Mouse (Mus musculus): ENCODE data around the gene Tsx. TPM values are rescaled to one million over a fixed set of nuclear protein-coding genes. Genes with fewer than 3 reads are reported as not detected.

Tsx gene
- not detected in 2 replicates for polyA plus RNA-seq (2012; rRNA removed; ENCODE audit: low replicate concordance)

DNA sequence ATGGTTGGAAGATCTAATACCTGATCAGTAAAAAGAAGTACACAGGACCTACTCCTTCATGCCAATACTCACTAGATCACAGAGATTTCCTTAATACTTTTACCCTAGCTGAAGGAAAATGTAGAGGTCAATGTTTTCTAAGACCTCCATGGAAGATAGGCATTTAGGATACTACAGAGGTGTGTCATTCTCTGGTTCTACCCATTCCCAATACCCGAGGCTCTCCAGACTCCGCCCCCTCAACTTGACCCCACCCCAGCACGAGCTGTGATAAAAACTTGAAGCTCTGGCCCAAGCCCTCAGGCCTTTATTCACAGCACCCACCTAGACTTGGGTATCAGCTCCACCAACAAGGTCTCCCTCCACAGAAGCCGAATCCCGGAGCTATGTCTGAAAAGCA, at the start of gene Tsx:
Tsx (plus strand) TSS at position 301 of the 400 bp plus-strand sequence.

DNA sequence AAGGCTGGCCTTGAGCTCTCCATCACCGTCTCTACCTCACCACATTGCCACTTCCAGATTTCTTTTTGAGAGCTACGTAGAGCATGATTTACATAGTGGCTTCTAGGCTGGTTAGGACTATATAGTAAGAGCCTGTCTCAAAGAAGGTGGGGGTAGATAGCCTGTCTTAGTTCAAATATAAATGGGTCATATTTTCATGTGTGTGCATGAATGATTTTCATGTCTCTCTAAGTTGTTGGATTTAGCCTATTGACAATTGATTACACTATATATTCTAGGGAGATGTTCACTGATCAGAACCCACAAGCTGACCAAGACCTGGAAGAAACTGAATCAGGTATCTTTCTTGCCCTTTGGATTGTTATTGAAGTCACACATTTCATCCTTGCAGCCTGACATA, 7.4 kb downstream of the Tsx start, which contains the start of gene Gm26992:
Gm26992 (plus strand) TSS at position 301 of the 400 bp plus-strand sequence.

Other genes with a start within 250 kb of the Tsx start
- 0.15 TPM in 1 of 2 replicates, not detected in the other for gene Nap1l2, start 227.8 kb upstream of the Tsx start, polyA plus RNA-seq (2012; rRNA removed; ENCODE audit: low replicate concordance)
- gene Cdx4, start 93.1 kb upstream of the Tsx start, polyA plus RNA-seq (2012; rRNA removed; ENCODE audit: low replicate concordance) = not detected in 2 replicates
- 0.16 and 1.1 TPM in 2 replicates for gene Chic1, start 58.0 kb upstream of the Tsx start, polyA plus RNA-seq (2012; rRNA removed; ENCODE audit: low replicate concordance)
- gene Gm26992, start 7.5 kb downstream of the Tsx start, polyA plus RNA-seq (2012; rRNA removed; ENCODE audit: low replicate concordance) = not detected in 2 replicates
- gene Zcchc13, start 216.1 kb downstream of the Tsx start, polyA plus RNA-seq (2012; rRNA removed; ENCODE audit: low replicate concordance) = not detected in 2 replicates